Mouse (Mus musculus) frontal cortex, postnatal 36 days (tissue): Measurements from ENCODE around the gene Usp37.

Experiments used
- DNase-seq, 2 experiments: peaks; one replicate each; pipeline ENCODE4 v3.0.0; 2022; ENCODE audit warnings: low spot score in 2 of 2

Usp37 gene

DNA sequence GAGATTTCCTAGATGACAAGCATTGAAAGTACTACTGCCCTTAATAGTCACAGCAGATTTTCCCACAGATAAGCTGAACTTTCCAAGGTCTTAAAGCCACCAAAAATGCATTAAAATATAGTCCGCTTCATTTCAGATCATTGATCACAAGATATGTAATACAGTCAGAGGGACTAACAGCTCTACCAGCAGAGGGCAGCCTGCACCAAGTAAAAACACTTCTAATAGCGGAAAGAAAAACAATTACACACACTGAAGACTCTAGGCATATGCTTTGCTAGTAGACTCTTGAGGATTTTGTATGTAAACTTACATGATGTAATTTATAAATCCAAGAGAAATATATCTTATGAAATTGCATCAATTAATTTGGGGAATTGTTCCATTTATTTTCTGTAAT lies 83.8 kb downstream of the Usp37 start:
- peak; percentile 32 to 63 for DNase-seq

DNA sequence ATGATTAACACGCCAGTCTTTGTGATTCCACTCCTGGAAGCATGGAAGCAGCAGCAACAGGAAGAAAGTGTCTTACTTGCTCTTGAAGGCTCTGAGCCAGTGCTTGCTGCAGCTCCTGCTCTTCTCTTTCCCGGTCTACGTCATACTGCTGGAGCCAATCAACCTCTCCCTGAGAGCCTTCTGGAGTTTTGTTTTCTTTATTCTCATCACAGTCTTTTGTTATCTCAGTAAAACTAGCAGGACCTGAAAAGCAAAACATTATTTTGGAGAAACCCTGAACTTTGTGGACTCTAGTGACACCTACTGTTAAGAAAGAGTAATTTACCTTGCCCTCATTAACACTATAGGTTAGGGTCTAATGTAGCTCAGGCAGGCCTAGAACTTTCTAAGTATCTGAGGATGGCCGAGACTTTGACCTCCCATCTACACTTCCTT lies 91.5 kb downstream of the Usp37 start:
- no peak for DNase-seq

DNA sequence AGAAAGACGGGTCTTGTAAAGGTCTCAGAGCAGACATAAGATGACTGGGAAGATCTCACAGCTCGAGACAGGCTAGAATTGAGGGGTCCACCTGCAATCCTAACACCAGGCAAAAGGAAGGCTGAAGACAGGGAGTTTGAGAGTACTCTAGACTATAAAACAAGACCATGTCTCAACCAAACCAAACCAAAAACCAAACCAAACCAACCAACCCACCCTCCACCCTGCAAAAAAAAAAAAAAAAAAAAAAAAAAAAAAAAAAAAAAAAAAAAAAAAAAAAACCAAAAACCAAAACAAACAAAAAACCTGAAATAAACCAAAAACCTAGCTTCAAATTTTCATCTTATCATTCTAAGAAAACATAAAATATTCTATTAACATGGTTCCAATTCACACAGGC lies 99.5 kb downstream of the Usp37 start:
- DNase-seq, result no peak

DNA sequence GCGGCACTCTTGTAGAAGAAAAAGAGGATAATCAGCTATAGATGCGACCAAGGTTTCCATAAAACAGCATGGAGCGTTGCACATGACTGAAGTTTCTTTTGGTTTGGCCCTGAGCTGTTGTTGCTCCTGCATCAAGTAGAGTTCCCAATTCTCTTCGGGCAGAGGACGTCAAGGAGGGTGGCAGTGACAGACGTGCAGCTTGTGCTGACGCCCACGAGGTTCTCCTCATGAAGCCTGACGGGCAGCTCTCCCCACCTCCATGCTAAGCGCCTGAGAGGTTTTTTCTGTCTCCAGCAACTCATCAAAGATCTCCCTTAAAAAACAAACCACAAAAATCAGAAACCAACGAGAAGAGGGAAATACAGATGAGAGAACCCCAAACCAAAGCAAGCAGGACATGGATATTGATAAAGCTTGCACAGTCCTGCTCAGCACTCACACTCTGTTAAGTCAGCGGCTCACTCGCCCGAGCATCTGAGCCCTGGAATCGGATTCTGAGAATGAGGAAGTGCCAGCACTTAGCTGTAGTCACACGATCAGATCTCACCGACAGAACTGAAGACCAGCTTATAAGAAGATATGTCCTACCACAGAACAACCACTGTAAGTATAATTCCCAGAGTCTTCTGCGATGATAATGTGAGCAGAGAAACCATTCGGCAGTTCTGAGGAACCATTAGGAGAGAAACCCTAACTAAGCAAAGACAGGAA lies 104.8 kb downstream of the Usp37 start:
- DNase-seq, result peak; percentile 28 to 45

DNA sequence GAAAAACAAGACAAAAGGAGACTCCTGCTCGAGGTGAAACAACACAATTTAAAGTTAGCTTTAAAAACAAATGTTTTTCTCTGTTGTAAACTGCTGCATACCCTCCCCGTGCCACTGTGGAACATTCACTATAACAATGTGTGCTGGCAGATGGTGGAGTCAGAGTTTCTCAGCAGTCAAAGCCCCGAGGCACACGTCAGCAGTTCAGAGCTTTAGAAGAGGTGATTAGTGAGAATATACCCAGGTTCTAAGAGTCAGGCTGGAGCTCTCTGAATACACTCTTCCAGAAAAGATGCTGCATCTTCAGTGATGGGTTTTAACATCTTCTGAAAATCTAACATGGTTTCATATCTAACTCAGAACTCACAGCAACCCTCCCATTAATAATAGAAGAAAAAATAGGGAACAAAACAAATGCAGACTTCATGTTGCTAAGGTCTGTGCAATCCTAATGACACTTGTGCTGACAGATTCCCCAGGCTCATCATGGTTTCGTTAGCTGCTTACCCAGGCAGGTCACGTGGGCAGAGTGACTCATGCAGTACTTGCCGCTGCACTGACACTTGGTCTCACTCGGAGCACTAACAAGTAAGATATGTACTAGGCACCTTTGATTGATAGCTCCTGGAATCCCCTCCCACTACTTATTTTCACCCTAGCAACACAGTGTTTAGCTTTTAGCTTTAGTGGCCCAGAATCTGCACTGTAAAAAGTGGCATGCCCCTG lies 106.2 kb downstream of the Usp37 start:
- DNase-seq, result peak; percentile 28 to 62

DNA sequence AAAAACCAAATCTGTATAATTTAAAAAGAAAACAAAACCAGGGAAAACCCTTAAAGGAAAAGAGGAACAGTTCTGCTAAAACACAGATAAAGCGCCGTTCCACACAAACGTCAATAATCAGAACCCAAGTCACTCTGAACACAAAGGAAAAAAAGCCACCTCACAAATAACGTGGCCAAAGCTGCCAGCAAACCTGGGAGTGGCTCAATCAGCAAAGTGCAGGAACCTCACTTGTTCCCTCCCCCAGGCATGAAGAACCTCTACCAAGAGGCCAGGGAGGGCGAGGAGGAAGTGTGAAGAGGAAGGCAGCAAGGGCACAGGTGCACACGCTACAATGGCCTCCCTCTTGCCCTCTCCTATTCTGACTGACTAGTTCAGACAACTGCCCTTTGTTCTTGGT lies 108.5 kb downstream of the Usp37 start:
- DNase-seq, result no peak

DNA sequence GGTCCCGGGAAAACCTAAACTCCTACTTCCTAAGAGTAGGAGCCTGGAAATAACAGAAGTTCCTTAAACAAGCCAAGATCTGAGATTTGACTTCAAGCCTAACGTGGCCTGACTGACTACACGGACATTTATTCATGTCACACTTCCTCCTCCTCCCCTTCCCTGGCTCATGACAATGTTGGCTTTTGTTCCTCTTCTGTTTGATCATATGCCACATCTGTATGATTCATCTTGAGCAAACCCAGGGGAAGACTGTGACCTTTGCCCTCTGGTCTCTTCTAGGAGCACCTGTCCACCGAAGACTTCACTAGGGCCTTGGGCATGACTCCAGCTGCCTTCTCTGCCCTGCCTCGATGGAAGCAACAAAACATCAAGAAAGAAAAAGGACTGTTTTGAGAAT lies 109.5 kb downstream of the Usp37 start:
- DNase-seq, result no peak

DNA sequence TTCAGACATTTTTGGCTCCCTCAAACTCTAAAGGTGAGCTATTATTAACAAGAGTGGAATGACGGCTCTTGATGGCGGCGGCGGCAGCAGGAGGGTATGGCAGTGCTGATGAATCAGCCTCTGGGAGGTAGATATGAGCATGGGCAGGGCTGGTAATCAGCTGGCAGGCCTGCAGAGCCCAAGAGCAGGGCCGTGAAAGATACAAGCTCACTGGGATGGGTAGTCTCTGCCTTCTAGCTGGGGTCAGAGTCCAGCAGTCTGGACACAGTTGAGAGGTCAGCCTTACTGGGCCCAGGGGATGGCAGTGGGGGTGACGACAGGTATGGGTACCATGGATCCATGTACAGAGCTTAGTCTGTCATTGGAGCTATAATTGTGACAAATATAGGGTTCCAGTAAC lies 110.9 kb downstream of the Usp37 start:
- DNase-seq, result no peak

DNA sequence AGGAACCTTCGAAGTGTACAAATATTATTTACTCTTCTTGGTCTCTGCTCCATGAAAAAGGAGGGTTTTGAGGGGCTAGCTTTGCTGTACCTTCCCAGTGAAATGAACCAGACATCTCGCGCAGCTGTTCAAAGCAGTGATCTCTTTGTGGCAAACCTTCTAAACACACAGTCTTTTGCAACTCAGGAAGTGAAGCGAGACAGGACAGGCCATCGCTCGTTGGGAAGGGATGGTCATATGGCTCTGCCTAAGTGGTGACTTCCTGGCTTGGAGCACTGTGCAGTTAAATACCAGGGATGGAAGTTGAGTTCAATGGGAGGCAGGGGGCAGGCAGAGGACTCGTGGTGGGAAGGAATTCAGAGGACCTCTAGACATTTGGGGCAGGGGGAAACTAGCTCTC lies 118.2 kb downstream of the Usp37 start:
- no peak for DNase-seq

DNA sequence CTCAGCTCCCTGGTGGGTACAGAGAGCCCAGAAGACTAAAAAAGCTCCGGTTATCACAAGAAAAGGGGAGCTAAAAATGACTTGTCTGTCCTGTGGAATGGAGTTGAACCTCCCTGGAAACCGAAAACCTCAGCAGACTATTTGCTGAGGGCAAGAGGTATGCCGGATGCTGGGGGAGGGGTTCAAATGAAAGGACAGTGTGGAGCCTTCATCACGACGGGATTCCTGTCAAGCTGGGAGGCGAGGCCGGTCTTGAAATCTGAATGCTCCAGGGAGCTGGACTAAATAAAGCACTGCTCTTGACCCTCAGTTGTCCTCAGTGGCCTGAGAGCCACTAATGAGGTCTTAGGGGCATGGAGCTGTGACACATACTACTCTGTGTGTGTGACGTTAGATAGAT lies 120.9 kb downstream of the Usp37 start:
- no peak for DNase-seq

DNA sequence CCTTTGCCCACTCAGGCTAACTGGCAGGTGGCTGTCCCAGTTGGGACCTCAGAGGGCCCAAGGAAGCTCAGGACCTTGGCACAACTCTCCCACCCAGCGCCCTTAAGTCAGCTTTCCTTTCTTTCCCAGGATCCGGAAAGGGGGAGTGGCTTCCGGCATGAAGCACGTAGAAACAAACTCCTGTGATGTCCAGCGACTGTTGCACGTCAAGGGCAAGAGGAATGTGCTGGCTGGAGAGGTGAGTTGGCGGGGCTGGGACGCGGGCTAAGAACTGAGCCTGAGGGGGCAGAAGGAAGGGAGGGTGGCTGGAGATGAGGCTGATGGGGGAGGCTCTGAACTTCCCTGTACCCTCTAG lies 124.7 kb downstream of the Usp37 start:
- DNase-seq, result no peak

DNA sequence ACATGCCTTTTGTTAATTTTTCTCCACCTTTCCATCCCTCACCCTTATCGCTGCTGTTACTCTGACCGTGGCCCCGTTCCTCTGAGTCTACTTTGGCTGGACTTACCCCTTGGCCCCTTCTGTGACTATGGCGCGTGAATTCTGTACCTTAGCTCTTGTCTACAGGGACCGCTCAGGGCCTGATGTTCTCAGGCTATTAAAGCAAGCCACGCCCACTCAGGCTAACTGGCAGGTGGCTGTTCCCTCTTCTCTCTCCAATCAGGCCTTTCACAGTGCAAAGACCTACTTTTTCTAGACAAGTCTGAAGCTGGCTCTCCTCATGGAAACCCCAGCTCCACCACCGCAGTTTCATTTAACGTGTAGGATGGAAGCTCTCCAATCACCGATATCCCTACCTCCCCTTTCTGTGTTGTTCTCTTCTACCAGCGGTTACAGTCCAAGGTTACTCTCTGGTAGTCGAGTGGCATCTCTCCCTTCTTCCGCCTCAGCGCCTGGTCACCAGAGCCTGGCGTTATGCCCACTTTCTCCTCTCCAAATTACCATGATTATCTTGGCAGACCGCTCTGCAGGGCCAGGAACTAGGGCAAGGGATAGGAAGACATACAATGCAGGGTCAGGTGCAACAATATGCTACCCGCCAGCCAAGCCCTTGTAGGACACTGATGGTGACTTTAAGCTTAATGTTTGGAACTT lies 125.2 kb downstream of the Usp37 start:
- no peak for DNase-seq

DNA sequence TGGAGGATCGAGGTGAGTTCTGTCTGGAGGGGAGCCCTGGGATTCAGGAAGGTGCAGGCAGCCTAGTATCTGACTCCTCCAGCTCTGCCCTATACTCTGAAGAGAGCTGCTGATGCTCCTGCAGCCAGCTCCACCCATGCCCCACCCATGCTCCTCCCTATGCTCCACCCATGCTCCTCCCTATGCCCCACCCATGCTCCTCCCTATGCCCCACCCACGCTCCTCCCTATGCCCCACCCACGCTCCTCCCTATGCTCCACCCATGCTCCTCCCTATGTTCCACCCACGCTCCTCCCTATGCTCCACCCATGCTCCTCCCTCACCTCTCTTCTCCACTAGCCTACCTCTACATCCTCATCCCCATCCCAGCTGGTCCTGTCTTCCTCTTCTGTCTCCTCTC lies 128.9 kb downstream of the Usp37 start:
- no peak for DNase-seq

DNA sequence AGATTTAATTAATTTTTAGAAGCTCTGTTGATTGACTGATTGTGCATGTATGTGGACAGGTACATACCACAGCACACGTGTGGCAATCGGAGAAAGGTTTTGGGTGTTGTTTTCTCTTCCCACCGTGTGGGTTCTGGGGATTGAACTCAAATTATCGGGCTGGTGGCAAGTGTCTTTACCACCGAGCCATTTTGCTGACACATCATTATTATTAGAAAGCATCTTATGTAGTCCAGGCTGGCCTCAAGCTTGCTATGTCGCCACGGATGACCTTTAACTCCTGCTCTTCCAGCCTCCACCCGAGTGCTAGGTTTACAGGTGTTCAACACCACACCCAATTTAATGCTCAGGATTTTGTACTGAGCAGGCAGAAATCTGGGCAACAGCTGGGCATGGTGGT lies 131.4 kb downstream of the Usp37 start:
- DNase-seq, result no peak

DNA sequence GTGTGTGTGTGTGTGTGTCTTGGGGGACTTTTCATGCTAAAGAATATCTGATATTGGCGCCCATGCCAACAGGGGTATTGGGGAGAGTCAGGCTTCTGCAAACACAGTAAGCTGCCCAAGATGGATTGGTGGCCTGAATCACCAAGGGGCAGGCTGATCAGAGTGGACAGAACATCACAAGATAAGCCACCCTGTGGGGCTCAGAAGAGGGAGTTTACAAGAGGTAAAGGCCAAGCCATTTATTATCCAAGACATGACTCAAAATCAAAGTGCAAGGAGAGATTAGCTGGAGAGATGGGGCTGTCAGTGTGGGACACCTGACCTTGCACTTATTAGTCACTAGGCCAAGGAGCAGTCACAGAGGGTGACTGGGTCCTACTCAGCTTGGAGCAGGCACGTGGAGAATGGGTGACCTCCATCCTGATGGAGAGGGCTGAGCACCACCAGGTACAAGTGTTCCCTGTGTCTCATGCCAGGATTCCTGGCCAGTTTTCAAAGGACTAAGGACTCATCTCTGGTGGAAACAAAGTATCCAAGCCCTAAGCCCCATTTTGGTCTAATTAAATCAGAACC lies 132.2 kb downstream of the Usp37 start:
- DNase-seq, result no peak

DNA sequence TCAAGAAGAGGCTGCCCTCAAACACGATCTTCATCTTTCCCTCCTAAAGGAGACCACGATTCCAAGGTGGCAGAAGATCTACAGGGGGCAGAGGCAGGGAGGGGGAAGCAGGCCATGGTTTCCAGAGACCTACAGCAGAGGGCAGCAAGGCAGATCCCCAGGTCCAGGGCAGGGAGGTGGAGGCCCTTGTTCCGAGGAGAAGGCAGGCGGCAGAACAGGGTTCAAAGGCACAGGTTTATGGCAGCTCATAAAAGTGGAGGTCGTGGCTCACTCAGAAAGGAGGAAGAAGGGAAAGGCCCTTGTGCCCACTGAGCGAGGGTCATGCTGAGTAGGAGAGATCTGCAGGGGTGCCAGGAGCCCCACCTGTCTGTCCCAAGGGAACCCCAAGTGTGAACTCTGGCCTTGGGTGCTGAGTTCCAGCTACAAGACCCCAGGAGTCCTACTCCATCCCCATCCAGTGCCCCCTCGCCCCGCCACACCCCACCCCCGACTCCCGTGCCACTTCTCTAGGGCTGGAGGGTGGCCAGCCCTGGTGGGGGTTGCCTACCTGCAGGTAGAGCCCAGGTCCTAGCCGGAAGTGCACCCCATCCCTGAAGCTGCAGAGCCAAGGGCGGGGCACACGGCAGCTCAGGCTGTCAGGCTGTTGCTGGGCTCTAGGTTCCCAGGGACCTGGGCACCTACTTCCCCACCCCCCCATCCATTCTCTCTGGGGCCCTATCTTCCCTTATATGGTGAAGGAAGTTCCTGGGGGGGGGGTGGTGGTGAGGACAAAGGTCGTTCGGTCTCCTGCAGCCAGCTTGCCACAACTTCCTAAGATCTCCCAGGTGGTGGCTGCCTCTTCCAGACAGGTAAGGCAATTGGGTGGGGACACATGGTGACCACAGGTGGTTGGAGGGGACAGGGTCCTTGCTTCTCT lies 135.2 kb downstream of the Usp37 start, which contains the start of gene Vil1:
TSS of gene Vil1 (plus strand) at position 788 of the 916 bp plus-strand sequence.
- DNase-seq, result no peak

DNA sequence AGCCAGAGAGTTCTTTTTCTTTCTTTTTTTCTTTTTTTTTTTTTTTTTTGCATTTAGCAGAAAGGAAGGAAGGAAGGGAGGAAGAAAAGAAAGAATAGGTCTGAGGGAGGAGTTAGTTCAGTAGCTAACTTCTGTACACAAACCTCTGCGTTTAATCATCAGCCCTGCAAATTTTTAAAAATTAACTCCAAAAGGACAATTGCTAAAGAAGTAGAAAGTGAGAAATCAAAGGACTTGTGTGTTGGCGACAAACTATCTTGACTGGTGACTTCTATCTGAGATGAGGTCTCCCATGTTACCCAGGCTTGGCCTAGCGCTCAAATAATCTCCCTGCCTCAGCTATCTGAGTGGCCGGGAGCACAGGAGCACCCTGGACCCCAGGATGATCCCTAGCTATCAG lies 139.9 kb downstream of the Usp37 start:
- DNase-seq, result no peak

DNA sequence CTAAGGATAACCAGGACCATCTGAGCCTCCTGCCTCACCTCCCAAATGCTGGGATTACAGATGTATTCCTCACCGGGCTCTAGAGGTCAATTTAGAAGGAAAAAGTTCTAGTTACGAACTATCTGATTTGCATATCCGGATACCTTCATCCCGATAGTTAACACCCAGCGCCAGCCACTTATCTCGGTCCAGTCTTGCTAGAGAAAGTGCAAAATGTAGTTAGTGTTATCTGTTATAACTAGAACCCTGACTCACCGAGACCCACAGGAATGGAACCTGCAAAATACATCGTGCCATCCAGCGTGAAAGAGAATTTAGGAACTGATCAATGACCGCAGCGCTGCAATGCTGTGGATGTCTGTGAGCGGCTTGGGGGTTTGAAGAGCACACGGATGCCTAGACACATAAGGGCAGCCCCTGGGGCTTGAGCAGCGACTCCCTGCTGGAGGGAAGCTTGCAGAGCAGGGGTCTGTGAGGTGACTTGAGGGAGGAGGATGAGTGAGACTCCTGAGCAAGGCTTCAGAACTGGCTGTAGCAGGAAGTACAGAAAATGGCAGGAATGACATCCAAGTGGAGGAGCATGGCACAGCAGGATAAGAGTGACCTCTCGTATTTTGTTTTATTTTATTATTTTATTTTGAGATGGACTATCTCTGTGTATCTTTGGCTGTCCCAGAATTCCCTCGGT lies 142.9 kb downstream of the Usp37 start:
- no peak for DNase-seq

DNA sequence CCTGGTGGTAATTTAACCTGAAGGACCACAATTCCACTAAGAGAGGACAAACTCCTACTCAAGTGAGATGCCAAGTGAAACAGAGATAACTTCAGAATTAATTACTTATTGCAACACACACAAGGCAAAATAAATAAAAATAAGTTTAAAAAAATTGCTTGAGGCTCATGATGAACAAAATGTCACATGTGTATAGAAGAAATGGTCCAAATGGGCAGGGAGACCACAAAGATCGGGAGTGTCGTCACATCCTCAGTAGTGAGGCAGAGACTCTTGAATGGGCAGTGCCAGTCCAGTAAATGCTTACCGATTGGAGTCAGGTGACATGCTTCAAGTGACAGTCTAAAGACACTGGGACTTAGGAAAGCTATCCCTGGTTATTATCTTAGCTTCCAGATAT lies 143.6 kb downstream of the Usp37 start:
- DNase-seq, result no peak

DNA sequence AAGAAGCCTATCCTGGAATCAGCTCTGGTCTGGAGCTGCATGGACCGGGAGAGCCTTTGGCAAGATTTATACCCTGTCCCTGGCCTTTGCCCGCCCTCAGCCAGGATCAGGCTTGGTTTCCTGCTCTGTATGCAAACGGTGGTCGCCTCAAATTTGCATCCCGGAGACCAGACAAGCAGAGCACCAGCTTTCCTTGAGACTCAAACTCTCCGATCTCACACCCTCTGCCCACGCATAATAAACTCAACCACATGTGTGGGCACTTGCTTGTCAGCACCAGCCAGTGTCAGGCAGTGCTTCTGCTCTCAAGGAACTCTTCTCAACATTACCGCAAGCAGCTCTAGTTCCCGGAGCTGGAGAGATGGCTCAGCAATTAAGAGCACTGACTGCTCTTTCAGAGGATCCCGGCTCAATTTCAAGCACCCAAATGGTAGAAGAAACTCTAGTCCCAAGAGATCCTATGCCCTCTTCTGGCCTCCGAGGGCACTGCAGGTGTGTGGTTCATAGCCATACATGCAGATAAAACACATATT lies 146.1 kb downstream of the Usp37 start:
- peak; percentile 49 to 64 for DNase-seq
